Mouse (Mus musculus): ENCODE measurements around the gene Npw.

- TF ChIP-seq POLR2A (IDR thresholded peaks at IDR 0.05; ENCODE audit: borderline replicate concordance, insufficient read depth, low read length): no peak
- TF ChIP-seq CTCF (IDR thresholded peaks at IDR 0.05; ENCODE audit: borderline replicate concordance, insufficient read depth, low read depth, low read length): no peak
These were observed 47.6 kb upstream of the Npw start for GRCm38 (mm10) chr17:24705821-24706220.

Measured in cerebellum, adult 2 months (tissue).